Mouse (Mus musculus) neural tube, embryonic 14.5 days (tissue): Measurements from ENCODE around the gene Dpyd. TPM values are rescaled to one million over a fixed set of nuclear protein-coding genes. Genes with fewer than 3 reads are reported as not detected.

ENCODE experiments used
- ATAC-seq: fragments of 200-750 bp; cut with Nextera tagmentation; 2 replicates; pipeline ENCODE4 v1.8.0; 2017; ENCODE audit warnings: low read depth, mild to moderate bottlenecking, moderate TSS enrichment, moderate library complexity
- H3K27ac ChIP-seq: fragments of 300-500 bp; sonication (generic); 2 replicates; pipeline ENCODE4 v1.5.1; 2014; ENCODE audit warnings: low read depth, mild to moderate bottlenecking, control low read depth, low read length, moderate library complexity, mixed read lengths
- H3K27me3 ChIP-seq: fragments of 300-500 bp; sonication (generic); 2 replicates; pipeline ENCODE4 v1.6.1; 2014; ENCODE audit warnings: low read length; ENCODE audit not compliant: control insufficient read depth, insufficient read depth
- H3K36me3 ChIP-seq: fragments of 300-500 bp; sonication (generic); 2 replicates; pipeline ENCODE4 v1.6.1; 2014; ENCODE audit warnings: low read length, mixed read lengths; ENCODE audit not compliant: control insufficient read depth, insufficient read depth
- H3K4me1 ChIP-seq: fragments of 300-500 bp; sonication (generic); 2 replicates; pipeline ENCODE4 v1.6.1; 2014; ENCODE audit warnings: low read length; ENCODE audit not compliant: control insufficient read depth, insufficient read depth
- H3K4me2 ChIP-seq: fragments of 300-500 bp; sonication (generic); 2 replicates; pipeline ENCODE4 v1.6.1; 2014; ENCODE audit warnings: mild to moderate bottlenecking, low read depth, low read length, control low read depth
- H3K4me3 ChIP-seq: fragments of 300-500 bp; sonication (generic); 2 replicates; pipeline ENCODE4 v1.5.1; 2014; ENCODE audit warnings: low read depth, low read length, control low read depth, mixed read lengths
- H3K9ac ChIP-seq: fragments of 300-500 bp; sonication (generic); replicated peaks from 2 replicates; pipeline ENCODE4 v1.6.1; 2014; ENCODE audit warnings: low read depth, mild to moderate bottlenecking, control low read depth, low read length, mixed read lengths
- H3K9me3 ChIP-seq: fragments of 300-500 bp; sonication (generic); 2 replicates; pipeline ENCODE4 v1.6.1; 2016; ENCODE audit warnings: low read length; ENCODE audit not compliant: control insufficient read depth
- WGBS: fragments of 180-500 bp; shearing (Covaris S2); extraction: QIAGEN DNeasy Blood & Tissue Kit; methylation state at CpG from one replicate; pipeline ENCODE4 v1.1.7; 2014; 5-methylcytosine and 5-hydroxymethylcytosine counted together
- polyA plus RNA-seq: library from polyadenylated mRNA; unstranded; fragments of >200 nt; fragmentation: Nextera tagmentation; extraction: Ambion mirVana; gene quantifications from 2 replicates; pipeline ENCODE4 v1.2.1, GENCODE M21; 2014

Gene Dpyd
- polyA plus RNA-seq, 1 experiment from 2014 or later, result 10.2 TPM

- Histone ChIP-seq H3K4me3 (no peak overlapping the region), H3K9ac (no peak overlapping the region), H3K9me3 (no peaks in the 10 kb centered on the region), H3K4me2 (no peak overlapping the region), H3K27ac (no peak overlapping the region), H3K36me3 (no peaks in the 10 kb centered on the region), H3K4me1 (no peaks in the 10 kb centered on the region), H3K27me3 (no peaks in the 10 kb centered on the region)
- 88% methylated on average over 1 of the region's 1 CpGs for WGBS
- ATAC-seq, result no peak
Observed at GRCm38 (mm10) chr3:118590559-118590958, 28.6 kb downstream of the Dpyd start.

- Histone ChIP-seq H3K36me3 (no peaks in the 10 kb centered on the region), H3K4me3 (no peak overlapping the region), H3K9me3 (no peaks in the 10 kb centered on the region), H3K27ac (no peak overlapping the region), H3K4me2 (no peak overlapping the region), H3K27me3 (no peaks in the 10 kb centered on the region), H3K4me1 (no peaks in the 10 kb centered on the region), H3K9ac (no peak overlapping the region)
- ATAC-seq, result no peak
- WGBS, result 95% methylated on average over 4 of the region's 4 CpGs
Observed at GRCm38 (mm10) chr3:118594864-118595263, 32.9 kb downstream of the Dpyd start.

- H3K9me3 ChIP-seq, result no peaks in the 10 kb centered on the region
- ATAC-seq, result no peak
- H3K9ac ChIP-seq, result no peak overlapping the region
- H3K27ac ChIP-seq, result no peak overlapping the region
- no peak overlapping the region for H3K4me3 ChIP-seq
- H3K36me3 ChIP-seq, result no peaks in the 10 kb centered on the region
- no peak overlapping the region for H3K4me2 ChIP-seq
- no peaks in the 10 kb centered on the region for H3K4me1 ChIP-seq
- WGBS, result 86% methylated on average over 2 of the region's 2 CpGs
- no peaks in the 10 kb centered on the region for H3K27me3 ChIP-seq
Observed at GRCm38 (mm10) chr3:118595693-118596092, 33.8 kb downstream of the Dpyd start.

GRCm38 (mm10) chr3:118601689-118602640 is 40.0 kb downstream of the Dpyd start:
- no peak for ATAC-seq
- no peak overlapping the region for H3K4me2 ChIP-seq
- no peak overlapping the region for H3K27ac ChIP-seq
- no peaks in the 10 kb centered on the region for H3K4me1 ChIP-seq
- H3K9me3 ChIP-seq, result no peaks in the 10 kb centered on the region
- no peaks in the 10 kb centered on the region for H3K36me3 ChIP-seq
- H3K9ac ChIP-seq, result no peak overlapping the region
- no peaks in the 10 kb centered on the region for H3K27me3 ChIP-seq
- WGBS, result 91% methylated on average over 7 of the region's 7 CpGs
- no peak overlapping the region for H3K4me3 ChIP-seq

- Histone ChIP-seq H3K4me2 (no peak overlapping the region), H3K4me3 (no peak overlapping the region), H3K4me1 (no peaks in the 10 kb centered on the region), H3K9me3 (no peaks in the 10 kb centered on the region), H3K9ac (no peak overlapping the region), H3K27ac (no peak overlapping the region), H3K27me3 (no peaks in the 10 kb centered on the region), H3K36me3 (no peaks in the 10 kb centered on the region)
- WGBS, result 81% methylated on average over 4 of the region's 4 CpGs
- ATAC-seq, result no peak
Observed at GRCm38 (mm10) chr3:118608708-118609107, 46.8 kb downstream of the Dpyd start.

- Histone ChIP-seq H3K9ac (no peak overlapping the region), H3K27me3 (no peaks in the 10 kb centered on the region), H3K4me1 (no peaks in the 10 kb centered on the region), H3K27ac (no peak overlapping the region), H3K9me3 (no peaks in the 10 kb centered on the region), H3K4me3 (no peak overlapping the region), H3K4me2 (no peak overlapping the region), H3K36me3 (no peaks in the 10 kb centered on the region)
- WGBS, result 32% methylated on average over 9 of the region's 9 CpGs
- peak; percentile 44; the same call in 1 of the 2 replicates for ATAC-seq
Observed at GRCm38 (mm10) chr3:118626455-118627375, 64.8 kb downstream of the Dpyd start.

GRCm38 (mm10) chr3:118629737-118630136 is 67.8 kb downstream of the Dpyd start:
- Histone ChIP-seq H3K4me1 (no peaks in the 10 kb centered on the region), H3K27ac (no peak overlapping the region), H3K27me3 (no peaks in the 10 kb centered on the region), H3K9ac (no peak overlapping the region), H3K4me3 (no peak overlapping the region), H3K9me3 (no peaks in the 10 kb centered on the region), H3K36me3 (no peaks in the 10 kb centered on the region), H3K4me2 (no peak overlapping the region)
- ATAC-seq, result no peak
- 94% methylated on average over 1 of the region's 1 CpGs for WGBS

- Histone ChIP-seq H3K4me2 (no peak overlapping the region), H3K36me3 (no peaks in the 10 kb centered on the region), H3K9ac (no peak overlapping the region), H3K9me3 (no peaks in the 10 kb centered on the region), H3K27me3 (no peaks in the 10 kb centered on the region), H3K4me3 (no peak overlapping the region), H3K4me1 (no peaks in the 10 kb centered on the region), H3K27ac (no peak overlapping the region)
- no peak for ATAC-seq
- WGBS, result 73% methylated on average over 10 of the region's 10 CpGs
Observed at GRCm38 (mm10) chr3:118646024-118646570, 84.2 kb downstream of the Dpyd start.
